Mouse (Mus musculus) bone marrow macrophage, adult 2 months (primary cell): ENCODE results near the gene Insyn1.

ENCODE experiments used
- CTCF ChIP-seq: IDR thresholded peaks from 2 replicates; pipeline ENCODE4 v1.5.1; 2012; ENCODE audit warnings: low read depth, mild to moderate bottlenecking, low read length, moderate library complexity
- POLR2A ChIP-seq: IDR thresholded peaks from 2 replicates; pipeline ENCODE4 v1.6.1; 2012; ENCODE audit warnings: mild to moderate bottlenecking, low read depth, low read length, borderline replicate concordance

GRCm38 (mm10) chr9:58541895-58542338 lies 53.5 kb downstream of the Insyn1 start:
- no peak for TF ChIP-seq CTCF
- TF ChIP-seq POLR2A: no peak
